Mouse (Mus musculus): ENCODE data around the gene Cdh13. TPM values are rescaled to one million over a fixed set of nuclear protein-coding genes. Genes with fewer than 3 reads are reported as not detected.

Gene Cdh13
- polyA plus RNA-seq (2014; fragmentation: Nextera tagmentation; extraction: Ambion mirVana) = 18.2 and 18.8 TPM in 2 replicates

- Histone ChIP-seq H3K4me2 (ENCODE audit: low read length) (peak within 1 kb of the TSS; percentile 87), H3K36me3 (ENCODE audit: control insufficient read depth, insufficient read depth, low read length) (no peaks in the 10 kb centered on the region), H3K4me3 (ENCODE audit: low read depth, low read length) (peak within 1 kb of the TSS; percentile 55), H3K4me1 (replicated peaks; ENCODE audit: control insufficient read depth, insufficient read depth, low read length) (peaks cover 10% of the 10 kb centered on the region; the same call in 1 of the 2 replicates), H3K9ac (ENCODE audit: low read length) (peak within 1 kb of the TSS; percentile 53), H3K27me3 (replicated peaks; ENCODE audit: control insufficient read depth, insufficient read depth, low read length) (peaks cover 25% of the 10 kb centered on the region), H3K9me3 (ENCODE audit: control insufficient read depth, low read length) (no peaks in the 10 kb centered on the region), H3K27ac (ENCODE audit: low read depth) (peak within 1 kb of the TSS; percentile 22; the same call in 1 of the 2 replicates)
- DNase-seq (ENCODE audit: low spot score) (peak; percentile 81), ATAC-seq (replicated peaks; ENCODE audit: low FRiP score, low TSS enrichment, low read depth) (no peak)
- WGBS = under 1% methylated on average over 33 of the region's 33 CpGs
Measured at GRCm38 (mm10) chr8:118283600-118284111, at the start of gene Cdh13. TSS of gene Cdh13 (plus strand) at chr8:118283733.

- no peaks in the 10 kb centered on the region for H3K9me3 ChIP-seq (ENCODE audit: control insufficient read depth, low read length)
- H3K9ac ChIP-seq (ENCODE audit: low read length) = no peak overlapping the region
- 84% methylated on average over 7 of the region's 7 CpGs for WGBS
- ATAC-seq (replicated peaks; ENCODE audit: low FRiP score, low TSS enrichment, low read depth) (no peak), DNase-seq (ENCODE audit: low spot score) (no peak)
- H3K4me2 ChIP-seq (ENCODE audit: low read length) = no peak overlapping the region
- H3K4me3 ChIP-seq (ENCODE audit: low read depth, low read length) = no peak overlapping the region
- H3K4me1 ChIP-seq (replicated peaks; ENCODE audit: control insufficient read depth, insufficient read depth, low read length) = no peaks in the 10 kb centered on the region
- H3K27ac ChIP-seq (ENCODE audit: low read depth) = no peak overlapping the region
- no peaks in the 10 kb centered on the region for H3K27me3 ChIP-seq (replicated peaks; ENCODE audit: control insufficient read depth, insufficient read depth, low read length)
- H3K36me3 ChIP-seq (ENCODE audit: control insufficient read depth, insufficient read depth, low read length) = no peaks in the 10 kb centered on the region
Measured at GRCm38 (mm10) chr8:118235626-118236025, 47.9 kb upstream of the Cdh13 start.

DNA sequence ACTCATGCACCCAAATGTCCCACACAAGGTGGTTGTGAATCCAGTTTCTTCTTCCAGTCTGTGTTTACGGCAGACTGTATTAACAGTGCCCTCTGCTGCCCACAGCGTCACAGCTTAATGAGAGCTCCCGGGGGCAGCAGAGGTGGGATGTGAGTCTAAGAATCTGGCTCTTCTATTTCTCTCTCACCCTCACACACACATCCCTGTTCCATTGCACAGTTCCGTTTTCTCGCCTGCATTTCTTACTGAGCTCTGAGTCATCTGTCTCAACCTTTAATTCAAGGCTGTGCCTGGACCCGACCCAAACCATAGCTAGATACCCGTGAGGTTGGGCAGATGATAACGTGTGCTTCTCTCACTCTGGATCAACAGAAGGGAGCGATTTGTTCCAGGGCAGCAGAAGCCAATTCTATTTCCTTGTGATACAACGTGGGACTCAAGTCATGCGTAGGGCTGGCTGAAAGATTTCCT lies 46.3 kb upstream of the Cdh13 start:
- H3K9ac ChIP-seq (ENCODE audit: low read length) = no peak overlapping the region
- DNase-seq (ENCODE audit: low spot score) = no peak
- no peaks in the 10 kb centered on the region for H3K9me3 ChIP-seq (ENCODE audit: control insufficient read depth, low read length)
- no peak overlapping the region for H3K4me2 ChIP-seq (ENCODE audit: low read length)
- 72% methylated on average over 11 of the region's 11 CpGs for WGBS
- H3K27me3 ChIP-seq (replicated peaks; ENCODE audit: control insufficient read depth, insufficient read depth, low read length) = no peaks in the 10 kb centered on the region
- H3K4me3 ChIP-seq (ENCODE audit: low read depth, low read length) = no peak overlapping the region
- H3K4me1 ChIP-seq (replicated peaks; ENCODE audit: control insufficient read depth, insufficient read depth, low read length) = no peaks in the 10 kb centered on the region
- H3K36me3 ChIP-seq (ENCODE audit: control insufficient read depth, insufficient read depth, low read length) = no peaks in the 10 kb centered on the region
- H3K27ac ChIP-seq (ENCODE audit: low read depth) = no peak overlapping the region
- ATAC-seq (replicated peaks; ENCODE audit: low FRiP score, low TSS enrichment, low read depth) = no peak

DNA sequence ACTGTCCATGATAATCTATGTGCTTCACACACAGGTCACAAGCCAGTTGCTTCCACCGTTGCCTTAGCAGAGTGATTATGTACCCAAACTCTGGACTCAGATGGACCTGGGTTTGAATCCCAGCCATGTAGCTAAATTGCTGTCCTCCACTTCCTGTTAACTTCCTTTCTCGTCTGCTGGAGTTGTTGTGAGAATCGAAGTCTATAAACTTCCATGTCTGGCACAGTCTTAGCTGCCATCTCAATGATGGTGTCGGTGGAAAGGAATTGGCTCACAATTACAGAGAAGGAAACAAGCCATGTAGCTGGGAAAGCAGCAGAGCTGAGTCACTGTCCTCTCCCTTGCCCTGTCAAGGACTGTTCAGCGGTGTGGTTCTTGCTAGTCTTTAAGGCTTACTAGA lies 45.4 kb upstream of the Cdh13 start:
- Histone ChIP-seq H3K36me3 (ENCODE audit: control insufficient read depth, insufficient read depth, low read length) (no peaks in the 10 kb centered on the region), H3K4me3 (ENCODE audit: low read depth, low read length) (no peak overlapping the region), H3K9ac (ENCODE audit: low read length) (no peak overlapping the region), H3K27ac (ENCODE audit: low read depth) (no peak overlapping the region), H3K27me3 (replicated peaks; ENCODE audit: control insufficient read depth, insufficient read depth, low read length) (no peaks in the 10 kb centered on the region), H3K4me2 (ENCODE audit: low read length) (no peak overlapping the region), H3K4me1 (replicated peaks; ENCODE audit: control insufficient read depth, insufficient read depth, low read length) (no peaks in the 10 kb centered on the region), H3K9me3 (ENCODE audit: control insufficient read depth, low read length) (no peaks in the 10 kb centered on the region)
- WGBS = 85% methylated on average over 5 of the region's 5 CpGs
- ATAC-seq (replicated peaks; ENCODE audit: low FRiP score, low TSS enrichment, low read depth) (no peak), DNase-seq (ENCODE audit: low spot score) (no peak)

DNA sequence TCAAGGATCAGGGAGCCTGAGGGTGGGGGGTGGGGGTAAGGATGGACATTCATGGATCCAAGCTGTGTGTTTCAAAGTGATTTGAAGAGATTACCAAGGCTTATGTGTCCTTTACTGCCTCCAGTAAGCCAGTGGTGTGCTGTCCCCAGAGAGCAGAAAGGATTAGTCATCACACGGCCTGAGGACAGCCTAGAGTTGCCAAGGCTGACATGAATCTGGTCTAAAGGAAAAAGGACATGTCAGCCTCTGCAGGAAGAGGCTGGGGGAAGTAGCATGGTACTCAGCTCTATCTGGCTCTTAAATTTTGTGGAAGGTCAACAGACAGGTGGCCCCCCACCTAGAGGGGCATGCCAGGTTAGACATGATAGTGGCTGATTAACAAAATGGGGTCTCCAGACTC lies 44.3 kb upstream of the Cdh13 start:
- Histone ChIP-seq H3K27ac (ENCODE audit: low read depth) (no peak overlapping the region), H3K9me3 (ENCODE audit: control insufficient read depth, low read length) (no peaks in the 10 kb centered on the region), H3K4me3 (ENCODE audit: low read depth, low read length) (no peak overlapping the region), H3K27me3 (replicated peaks; ENCODE audit: control insufficient read depth, insufficient read depth, low read length) (no peaks in the 10 kb centered on the region), H3K4me2 (ENCODE audit: low read length) (no peak overlapping the region), H3K9ac (ENCODE audit: low read length) (no peak overlapping the region), H3K36me3 (ENCODE audit: control insufficient read depth, insufficient read depth, low read length) (no peaks in the 10 kb centered on the region), H3K4me1 (replicated peaks; ENCODE audit: control insufficient read depth, insufficient read depth, low read length) (no peaks in the 10 kb centered on the region)
- no peak for DNase-seq (ENCODE audit: low spot score)
- WGBS = 85% methylated on average over 1 of the region's 1 CpGs
- no peak for ATAC-seq (replicated peaks; ENCODE audit: low FRiP score, low TSS enrichment, low read depth)

GRCm38 (mm10) chr8:118249319-118249718 lies 34.2 kb upstream of the Cdh13 start:
- Histone ChIP-seq H3K4me3 (ENCODE audit: low read depth, low read length) (no peak overlapping the region), H3K9me3 (ENCODE audit: control insufficient read depth, low read length) (no peaks in the 10 kb centered on the region), H3K27me3 (replicated peaks; ENCODE audit: control insufficient read depth, insufficient read depth, low read length) (no peaks in the 10 kb centered on the region), H3K9ac (ENCODE audit: low read length) (no peak overlapping the region), H3K4me1 (replicated peaks; ENCODE audit: control insufficient read depth, insufficient read depth, low read length) (no peaks in the 10 kb centered on the region), H3K27ac (ENCODE audit: low read depth) (no peak overlapping the region), H3K4me2 (ENCODE audit: low read length) (no peak overlapping the region), H3K36me3 (ENCODE audit: control insufficient read depth, insufficient read depth, low read length) (no peaks in the 10 kb centered on the region)
- DNase-seq (ENCODE audit: low spot score) (no peak), ATAC-seq (replicated peaks; ENCODE audit: low FRiP score, low TSS enrichment, low read depth) (no peak)
- 81% methylated on average over 5 of the region's 5 CpGs for WGBS

DNA sequence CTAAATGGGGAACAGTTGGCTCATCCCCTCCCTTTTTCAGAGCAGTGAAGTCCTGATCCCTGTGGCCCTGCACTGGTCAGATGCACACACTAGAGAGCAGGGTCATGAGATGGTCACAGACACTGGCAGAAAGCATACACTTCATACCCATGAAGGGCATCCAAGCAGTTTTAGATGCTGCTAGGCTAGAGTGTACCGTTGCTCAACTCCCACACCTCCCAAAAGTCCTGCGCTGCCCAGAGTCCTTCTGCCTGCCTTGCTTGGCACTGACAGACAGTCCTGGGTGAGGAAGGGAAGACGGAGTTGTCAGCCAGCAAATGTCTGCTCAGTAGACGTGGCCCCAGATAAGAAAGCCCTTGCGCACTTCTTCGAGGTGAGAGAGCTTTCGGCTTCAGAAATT lies 33.6 kb upstream of the Cdh13 start:
- DNase-seq (ENCODE audit: low spot score) (no peak), ATAC-seq (replicated peaks; ENCODE audit: low FRiP score, low TSS enrichment, low read depth) (no peak)
- Histone ChIP-seq H3K4me2 (ENCODE audit: low read length) (no peak overlapping the region), H3K36me3 (ENCODE audit: control insufficient read depth, insufficient read depth, low read length) (no peaks in the 10 kb centered on the region), H3K4me3 (ENCODE audit: low read depth, low read length) (no peak overlapping the region), H3K27me3 (replicated peaks; ENCODE audit: control insufficient read depth, insufficient read depth, low read length) (no peaks in the 10 kb centered on the region), H3K4me1 (replicated peaks; ENCODE audit: control insufficient read depth, insufficient read depth, low read length) (no peaks in the 10 kb centered on the region), H3K9ac (ENCODE audit: low read length) (no peak overlapping the region), H3K9me3 (ENCODE audit: control insufficient read depth, low read length) (no peaks in the 10 kb centered on the region), H3K27ac (ENCODE audit: low read depth) (no peak overlapping the region)
- WGBS = 88% methylated on average over 7 of the region's 7 CpGs

DNA sequence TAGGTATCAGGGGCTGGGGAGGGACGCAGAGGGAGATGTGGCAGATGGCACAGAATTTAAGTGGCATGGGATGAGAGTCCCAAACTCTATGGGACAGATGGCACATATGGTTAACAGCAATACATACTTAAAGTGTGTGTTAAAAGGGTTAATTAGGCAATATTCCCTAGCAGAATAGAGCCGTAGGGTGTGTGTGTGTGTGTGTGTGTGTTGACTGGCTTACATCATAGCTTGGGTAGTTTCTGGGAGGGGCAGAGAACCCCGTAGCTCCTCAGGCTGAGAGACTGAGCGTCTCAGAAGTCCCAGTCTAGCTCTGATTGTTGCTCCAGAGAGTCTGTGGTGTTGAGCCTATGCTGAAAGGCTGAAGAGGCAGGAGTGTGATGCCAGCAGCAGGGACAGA lies 20.4 kb upstream of the Cdh13 start:
- H3K4me3 ChIP-seq (ENCODE audit: low read depth, low read length) = no peak overlapping the region
- ATAC-seq (replicated peaks; ENCODE audit: low FRiP score, low TSS enrichment, low read depth) = no peak
- no peak for DNase-seq (ENCODE audit: low spot score)
- no peaks in the 10 kb centered on the region for H3K36me3 ChIP-seq (ENCODE audit: control insufficient read depth, insufficient read depth, low read length)
- 50% methylated on average over 4 of the region's 4 CpGs for WGBS
- no peak overlapping the region for H3K9ac ChIP-seq (ENCODE audit: low read length)
- H3K9me3 ChIP-seq (ENCODE audit: control insufficient read depth, low read length) = no peaks in the 10 kb centered on the region
- H3K4me2 ChIP-seq (ENCODE audit: low read length) = no peak overlapping the region
- no peaks in the 10 kb centered on the region for H3K4me1 ChIP-seq (replicated peaks; ENCODE audit: control insufficient read depth, insufficient read depth, low read length)
- H3K27me3 ChIP-seq (replicated peaks; ENCODE audit: control insufficient read depth, insufficient read depth, low read length) = no peaks in the 10 kb centered on the region
- no peak overlapping the region for H3K27ac ChIP-seq (ENCODE audit: low read depth)

- DNase-seq (ENCODE audit: low spot score) (peak; percentile 69), ATAC-seq (replicated peaks; ENCODE audit: low FRiP score, low TSS enrichment, low read depth) (0 out of 2 replicates have a peak, but pooled peaks have one; percentile 43)
- H3K4me3 ChIP-seq (ENCODE audit: low read depth, low read length) = no peak overlapping the region
- H3K9me3 ChIP-seq (ENCODE audit: control insufficient read depth, low read length) = no peaks in the 10 kb centered on the region
- no peaks in the 10 kb centered on the region for H3K36me3 ChIP-seq (ENCODE audit: control insufficient read depth, insufficient read depth, low read length)
- no peak overlapping the region for H3K9ac ChIP-seq (ENCODE audit: low read length)
- H3K27ac ChIP-seq (ENCODE audit: low read depth) = no peak overlapping the region
- H3K27me3 ChIP-seq (replicated peaks; ENCODE audit: control insufficient read depth, insufficient read depth, low read length) = no peaks in the 10 kb centered on the region
- WGBS = 25% methylated on average over 7 of the region's 7 CpGs
- no peaks in the 10 kb centered on the region; the same call in 1 of the 2 replicates for H3K4me1 ChIP-seq (replicated peaks; ENCODE audit: control insufficient read depth, insufficient read depth, low read length)
- H3K4me2 ChIP-seq (ENCODE audit: low read length) = no peak overlapping the region
Measured at GRCm38 (mm10) chr8:118270751-118271402, 12.7 kb upstream of the Cdh13 start.

Data from intestine, embryonic 14.5 days (tissue).